Mouse (Mus musculus): Measurements from ENCODE around the gene Armh2. TPM values are rescaled to one million over a fixed set of nuclear protein-coding genes. Genes with fewer than 3 reads are reported as not detected.
"Not testable (repeated sequence)": the region's sequence is repeated elsewhere in the genome, so short reads cannot be mapped to it uniquely, and the experiment has no call there.

The Armh2 gene
- total RNA-seq, 2 experiments from 2014 or later, result not detected

DNA sequence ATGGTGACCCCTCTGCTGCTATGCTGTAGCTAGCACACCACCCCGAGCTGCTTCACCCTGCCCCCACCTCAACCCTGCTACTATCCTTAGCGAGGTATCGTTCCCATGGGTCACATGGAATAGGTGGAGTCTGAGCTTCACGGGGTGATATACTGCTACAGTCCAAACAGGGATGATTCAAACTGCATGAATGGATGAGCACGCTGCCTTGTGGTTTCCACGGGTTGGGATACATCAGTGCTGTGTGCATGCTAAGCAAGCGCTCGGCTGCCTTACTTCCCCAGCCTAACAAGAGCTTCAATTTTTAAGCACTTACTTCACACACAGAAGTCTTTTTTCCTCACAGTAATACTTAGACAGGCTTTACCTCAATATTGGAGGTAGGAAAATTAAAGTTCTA, 9.8 kb downstream of the Armh2 start:
- no peak for DNase-seq (ENCODE audit: extremely low spot score in 1 of 2, low spot score in 2 of 2)
- intact Hi-C loops (cut with DNase I), result no loop called here

- intact Hi-C loops (cut with DNase I), result no loop called here
- no peak for DNase-seq (ENCODE audit: extremely low spot score in 1 of 2, low spot score in 2 of 2)
Measured at GRCm38 (mm10) chr13:24751396-24751795, 10.4 kb downstream of the Armh2 start.

- intact Hi-C loops (cut with DNase I), result no loop called here
- DNase-seq (ENCODE audit: extremely low spot score in 1 of 2, low spot score in 2 of 2), result no peak
Measured at GRCm38 (mm10) chr13:24756756-24757155, 15.7 kb downstream of the Armh2 start.

GRCm38 (mm10) chr13:24757820-24758564, 17.0 kb downstream of the Armh2 start:
- no peak for DNase-seq (ENCODE audit: extremely low spot score in 1 of 2, low spot score in 2 of 2)
- intact Hi-C loops (cut with DNase I), result no loop called here

DNA sequence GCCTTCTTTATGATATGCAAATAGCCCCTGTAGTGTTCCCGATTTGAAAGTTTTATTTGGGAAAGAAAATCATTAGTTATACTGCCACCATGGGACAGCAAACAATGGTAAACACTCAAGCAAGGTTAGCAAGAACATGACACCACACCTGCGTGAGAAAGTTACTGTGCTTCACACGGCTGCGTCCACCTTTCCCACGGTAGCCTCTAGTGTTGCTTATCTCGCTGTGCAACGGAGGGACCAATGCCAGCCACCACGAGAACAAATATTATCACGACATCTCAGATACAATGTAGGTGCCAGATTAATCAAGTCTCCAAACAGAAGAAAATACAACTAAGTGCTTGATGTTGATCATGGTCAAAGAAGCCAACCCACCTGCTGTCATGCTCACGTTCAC, 18.4 kb downstream of the Armh2 start:
- no peak for DNase-seq (ENCODE audit: extremely low spot score in 1 of 2, low spot score in 2 of 2)

GRCm38 (mm10) chr13:24760351-24760870, 19.4 kb downstream of the Armh2 start:
- DNase-seq (ENCODE audit: extremely low spot score in 1 of 2, low spot score in 2 of 2), result no peak
- intact Hi-C loops (cut with DNase I), result no loop called here

More for the DNA sequence above, 18.4 kb downstream of the Armh2 start:
- intact Hi-C loops (cut with DNase I), result no loop called here

DNA sequence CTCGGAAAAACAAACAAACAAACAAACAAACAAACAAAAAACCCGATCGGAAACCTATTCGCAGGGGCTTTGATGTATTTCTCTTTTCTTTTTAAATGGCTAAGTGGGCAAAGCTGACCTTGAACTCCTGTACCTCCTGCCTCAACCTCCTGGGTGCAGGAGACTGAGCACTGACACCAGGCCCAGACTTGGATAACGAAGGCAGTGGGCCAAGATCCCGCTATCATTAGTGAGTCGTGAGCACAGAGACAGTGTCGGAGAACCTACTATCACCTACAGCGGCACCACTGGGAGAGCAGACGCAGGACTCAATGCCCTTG, 20.0 kb downstream of the Armh2 start:
- intact Hi-C loops (cut with DNase I), result no loop called here

DNA sequence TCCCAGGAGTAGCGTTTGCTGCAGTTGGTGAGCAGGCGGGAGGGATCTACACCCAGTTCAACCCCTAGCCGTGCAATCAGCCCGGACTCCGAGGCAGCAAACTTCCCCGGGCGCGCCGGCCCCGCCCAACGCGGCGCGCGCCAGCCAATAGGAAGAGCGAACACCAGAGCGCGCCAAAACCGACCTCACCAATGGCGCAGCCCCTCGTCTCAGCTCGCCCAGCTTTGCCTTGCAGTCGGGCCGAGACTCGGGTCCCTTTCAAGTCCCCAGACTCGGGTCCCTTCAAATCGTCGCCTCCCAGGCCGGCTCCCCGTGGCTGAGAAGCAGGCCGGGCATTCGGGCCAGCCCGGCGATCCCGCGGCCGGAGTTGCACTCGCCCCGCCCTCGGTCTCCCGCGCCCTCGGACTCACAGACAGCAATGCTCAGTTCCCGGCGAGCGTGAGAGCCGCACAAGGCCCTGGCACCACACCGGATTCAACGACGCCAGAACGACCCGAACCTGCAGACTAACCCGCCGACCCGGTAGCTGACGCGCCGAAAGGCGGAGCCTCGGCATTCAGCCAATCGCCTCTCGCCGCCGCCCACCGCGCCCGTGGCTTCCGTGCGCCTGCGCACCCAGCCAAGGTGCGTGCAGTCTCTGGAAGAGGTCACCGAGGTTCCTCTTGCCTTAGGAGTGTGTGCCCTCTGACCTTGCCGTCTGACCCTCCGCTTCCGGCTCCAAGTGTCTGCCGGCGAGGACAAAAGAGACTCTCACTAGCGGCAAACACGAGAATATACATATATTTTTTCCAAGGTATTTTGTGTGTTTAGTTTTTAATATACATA, 20.6 kb downstream of the Armh2 start, which contains the start of gene Gmnn:
Gmnn (minus strand) TSS at position 521 of the 825 bp plus-strand sequence.
- intact Hi-C loops (cut with DNase I), result no loop called here
- peak; percentile 63 to 88 for DNase-seq (ENCODE audit: extremely low spot score in 1 of 2, low spot score in 2 of 2)

More for the DNA sequence above, 20.0 kb downstream of the Armh2 start:
- DNase-seq (ENCODE audit: extremely low spot score in 1 of 2, low spot score in 2 of 2), result no peak

DNA sequence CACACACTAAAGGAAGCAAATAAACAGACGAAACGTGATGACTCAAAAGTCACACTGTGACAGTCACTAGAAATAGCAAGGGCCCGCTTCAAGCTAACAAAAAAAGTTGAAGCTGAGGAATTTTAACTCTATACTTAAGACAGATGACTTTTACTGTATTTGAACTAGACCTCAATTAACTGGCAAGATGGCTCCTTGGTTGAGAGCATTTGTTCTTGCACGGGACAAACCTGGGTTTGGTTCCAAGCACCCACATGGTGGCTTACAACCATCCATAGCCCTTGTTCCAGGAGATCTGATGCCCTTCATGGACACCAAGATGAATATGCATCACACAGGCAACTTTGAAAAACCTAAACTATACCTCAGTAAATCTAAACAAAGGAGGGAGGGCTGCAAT, 21.2 kb downstream of the Armh2 start:
- intact Hi-C loops (cut with DNase I), result no loop called here
- no peak for DNase-seq (ENCODE audit: extremely low spot score in 1 of 2, low spot score in 2 of 2)

GRCm38 (mm10) chr13:24767809-24768208, 26.8 kb downstream of the Armh2 start:
- intact Hi-C loops (cut with DNase I); DNase-seq (ENCODE audit: extremely low spot score in 1 of 2, low spot score in 2 of 2): not testable (repeated sequence)

DNA sequence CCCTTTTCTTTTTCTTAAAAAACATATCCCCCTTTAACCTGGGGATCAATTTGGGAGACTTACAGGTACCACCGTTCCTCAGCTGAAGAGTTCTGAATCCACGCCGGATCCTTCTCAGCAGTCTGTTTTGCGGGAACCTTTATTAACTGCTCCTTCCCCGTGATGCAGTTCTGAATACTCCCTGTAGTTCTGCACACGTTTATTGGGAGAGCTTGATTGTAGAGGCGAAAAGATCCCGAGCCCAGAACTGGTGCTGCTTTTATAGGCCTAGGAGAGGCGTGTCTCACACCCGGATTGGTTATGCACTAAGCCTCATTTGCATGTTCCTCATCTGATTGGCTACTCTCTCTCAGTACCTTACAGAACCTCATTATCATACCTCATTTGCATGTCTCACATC, 30.4 kb downstream of the Armh2 start:
- DNase-seq (ENCODE audit: extremely low spot score in 1 of 2, low spot score in 2 of 2); intact Hi-C loops (cut with DNase I): not testable (repeated sequence)

- DNase-seq (ENCODE audit: extremely low spot score in 1 of 2, low spot score in 2 of 2), result peak; percentile 42 to 52
- intact Hi-C loops (cut with DNase I), result loop anchor here (5.0 kb wide), 1 partner anchor 294 kb away; no protein-coding TSS in a partner anchor
Measured at GRCm38 (mm10) chr13:24776146-24776844, 35.3 kb downstream of the Armh2 start.

DNA sequence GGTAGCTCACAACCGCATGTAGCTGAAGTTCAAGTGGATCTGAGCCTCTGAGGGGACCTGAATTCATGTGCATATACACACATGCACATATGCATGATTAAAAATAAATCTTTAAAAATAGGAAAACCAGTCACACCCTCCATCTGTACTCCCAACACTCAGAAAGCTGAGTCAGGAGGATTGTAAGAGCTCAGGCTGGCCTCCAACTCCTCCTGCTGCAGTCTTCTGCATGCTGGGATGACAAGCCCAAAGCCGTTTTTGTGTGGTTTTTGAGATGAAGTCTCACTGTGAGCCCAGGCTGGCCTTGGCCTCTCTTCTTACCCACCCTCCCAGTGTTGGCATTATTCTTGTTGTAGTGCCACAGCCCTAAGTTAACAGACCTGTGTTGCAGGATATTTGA, 37.0 kb downstream of the Armh2 start:
- intact Hi-C loops (cut with DNase I), result loop anchor here (5.0 kb wide), 1 partner anchor 296 kb away; no protein-coding TSS in a partner anchor
- no peak for DNase-seq (ENCODE audit: extremely low spot score in 1 of 2, low spot score in 2 of 2)

DNA sequence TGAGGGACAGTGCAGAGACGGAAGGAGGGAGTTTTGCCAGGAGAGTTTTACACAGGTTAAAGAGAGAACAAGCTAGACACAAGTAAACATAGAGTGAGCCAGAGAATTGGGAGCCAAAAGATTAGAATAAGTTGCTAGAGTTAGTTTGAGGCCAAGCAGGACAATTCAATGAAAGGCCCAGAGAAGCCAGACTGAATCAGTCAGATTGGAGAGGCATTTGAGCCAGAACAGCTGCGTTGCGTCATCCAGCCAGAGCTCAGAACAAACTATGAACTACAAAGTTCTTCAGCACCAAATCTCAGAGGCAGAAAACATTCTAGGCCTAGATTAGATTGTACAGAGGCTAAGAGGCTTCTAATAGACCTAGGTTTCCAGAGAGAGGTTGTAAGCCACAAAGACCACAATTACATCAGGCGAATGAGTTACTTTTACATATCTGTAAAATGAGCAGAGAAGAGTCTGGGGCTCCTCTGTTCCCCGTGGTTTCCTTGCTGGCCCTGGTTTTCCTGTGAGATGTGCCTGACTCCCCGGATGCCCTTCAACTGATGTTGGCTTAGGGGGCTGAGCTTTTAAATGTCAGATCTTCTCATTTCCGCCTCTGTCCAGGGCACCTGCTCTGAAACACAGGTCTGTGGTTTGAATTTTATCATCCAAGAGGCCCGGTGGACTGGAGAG, 37.8 kb downstream of the Armh2 start:
- no peak for DNase-seq (ENCODE audit: extremely low spot score in 1 of 2, low spot score in 2 of 2)

GRCm38 (mm10) chr13:24781916-24782315, 40.9 kb downstream of the Armh2 start:
- DNase-seq (ENCODE audit: extremely low spot score in 1 of 2, low spot score in 2 of 2), result peak in 1 of 2 experiments; percentile 24
- intact Hi-C loops (cut with DNase I), result no loop called here

More for the DNA sequence above, 37.8 kb downstream of the Armh2 start:
- intact Hi-C loops (cut with DNase I), result loop anchor here (5.0 kb wide), 1 partner anchor 297 kb away; no protein-coding TSS in a partner anchor

DNA sequence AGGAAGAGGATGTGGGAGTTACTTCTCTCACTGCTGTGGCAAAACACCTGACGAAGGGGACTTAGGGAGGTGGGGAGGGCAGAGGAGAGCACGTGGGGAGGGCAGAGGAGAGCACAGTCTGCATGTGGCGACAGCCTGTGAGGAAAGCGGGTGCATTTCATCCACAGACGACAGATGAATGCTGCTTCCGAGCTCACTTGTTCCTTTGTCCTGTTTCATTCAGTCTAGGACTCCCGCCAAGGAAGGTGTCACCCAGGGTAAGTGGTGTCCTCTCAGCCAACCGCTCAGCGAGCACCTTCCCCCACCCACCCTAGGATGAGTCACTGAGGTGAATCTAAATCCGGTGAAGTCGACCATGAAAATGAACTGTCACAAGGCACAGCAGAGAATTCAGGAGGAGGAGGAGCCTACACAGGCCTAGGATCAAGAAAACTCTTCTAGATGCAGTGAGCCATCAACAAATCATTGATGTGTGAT, 45.0 kb downstream of the Armh2 start:
- no peak for DNase-seq (ENCODE audit: extremely low spot score in 1 of 2, low spot score in 2 of 2)

GRCm38 (mm10) chr13:24787477-24787876, 46.4 kb downstream of the Armh2 start:
- no peak for DNase-seq (ENCODE audit: extremely low spot score in 1 of 2, low spot score in 2 of 2)
- intact Hi-C loops (cut with DNase I), result no loop called here

More for the DNA sequence above, 45.0 kb downstream of the Armh2 start:
- intact Hi-C loops (cut with DNase I), result no loop called here

DNA sequence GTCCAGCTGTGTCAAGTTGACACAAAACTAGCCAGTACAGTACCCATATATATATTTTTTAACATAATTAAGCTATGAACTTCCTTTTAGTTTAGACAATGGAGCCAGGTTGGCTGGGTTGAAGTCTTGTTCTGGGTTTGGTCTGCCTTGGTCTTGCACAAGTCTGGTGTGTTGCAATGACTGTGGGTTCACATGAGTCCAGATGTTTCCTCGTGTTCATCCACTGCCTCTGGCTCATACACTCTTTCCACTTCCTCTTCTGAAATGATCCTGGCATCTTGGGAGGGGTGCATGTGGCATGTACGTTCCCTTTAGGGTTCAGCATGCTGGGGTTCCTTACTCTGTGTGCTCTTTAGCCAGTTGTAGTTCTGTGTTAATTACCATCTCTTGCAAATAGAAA, 50.3 kb downstream of the Armh2 start:
- intact Hi-C loops (cut with DNase I), result no loop called here

More for the DNA sequence above, 50.3 kb downstream of the Armh2 start:
- no peak for DNase-seq (ENCODE audit: extremely low spot score in 1 of 2, low spot score in 2 of 2)

All from left cerebral cortex, postnatal 10 days (tissue).